Mouse (Mus musculus) hindbrain, embryonic 13.5 days (tissue): ENCODE data around the gene Adamts17. TPM values are rescaled to one million over a fixed set of nuclear protein-coding genes. Genes with fewer than 3 reads are reported as not detected.

Experiments
- ATAC-seq: fragments of 200-750 bp; cut with Nextera tagmentation; 2 replicates; pipeline ENCODE4 v1.8.0; 2017; ENCODE audit warnings: moderate TSS enrichment; ENCODE audit not compliant: low FRiP score
- H3K27ac ChIP-seq: fragments of 300-500 bp; sonication (generic); 2 replicates; pipeline ENCODE4 v1.5.1; 2015; ENCODE audit warnings: inconsistent platforms, mild to moderate bottlenecking, moderate library complexity
- H3K27me3 ChIP-seq: fragments of 300-500 bp; sonication (generic); 2 replicates; pipeline ENCODE4 v1.6.1; 2015; ENCODE audit warnings: mild to moderate bottlenecking, inconsistent platforms
- H3K36me3 ChIP-seq: fragments of 300-500 bp; sonication (generic); 2 replicates; pipeline ENCODE4 v1.6.1; 2015; ENCODE audit warnings: mild to moderate bottlenecking, inconsistent platforms
- H3K4me1 ChIP-seq: fragments of 300-500 bp; sonication (generic); replicated peaks from 2 replicates; pipeline ENCODE4 v1.6.1; 2015; ENCODE audit warnings: inconsistent platforms
- H3K4me2 ChIP-seq: fragments of 300-500 bp; sonication (generic); 2 replicates; pipeline ENCODE4 v1.6.1; 2015; ENCODE audit warnings: inconsistent platforms, mild to moderate bottlenecking, moderate library complexity
- H3K4me3 ChIP-seq: fragments of 300-500 bp; sonication (generic); 2 replicates; pipeline ENCODE4 v1.5.1; 2015; ENCODE audit warnings: mild to moderate bottlenecking, inconsistent platforms
- H3K9ac ChIP-seq: fragments of 300-500 bp; sonication (generic); 2 replicates; pipeline ENCODE4 v1.6.1; 2015; ENCODE audit warnings: mild to moderate bottlenecking, inconsistent platforms
- H3K9me3 ChIP-seq: fragments of 300-500 bp; sonication (generic); 2 replicates; pipeline ENCODE4 v1.6.1; 2016; ENCODE audit warnings: inconsistent platforms
- WGBS: fragments of 180-500 bp; shearing (Covaris S2); methylation state at CpG from one replicate; pipeline ENCODE4 v1.1.7; 2015; 5-methylcytosine and 5-hydroxymethylcytosine counted together
- polyA plus RNA-seq: library from polyadenylated mRNA; unstranded; fragments of >200 nt; fragmentation: Nextera tagmentation; extraction: Ambion mirVana; gene quantifications from 2 replicates; pipeline ENCODE4 v1.2.1, GENCODE M21; 2015

The Adamts17 gene
- polyA plus RNA-seq, 1 experiment from 2014 or later, result 2.1 TPM

GRCm38 (mm10) chr7:67045202-67045601 lies 205.7 kb downstream of the Adamts17 start:
- Histone ChIP-seq H3K4me1 (no peaks in the 10 kb centered on the region), H3K9me3 (no peaks in the 10 kb centered on the region), H3K4me2 (no peak overlapping the region), H3K36me3 (no peaks in the 10 kb centered on the region), H3K9ac (no peak overlapping the region), H3K27me3 (no peaks in the 10 kb centered on the region), H3K27ac (no peak overlapping the region), H3K4me3 (no peak overlapping the region)
- ATAC-seq, result no peak
- 95% methylated on average over 6 of the region's 6 CpGs for WGBS

GRCm38 (mm10) chr7:67049206-67049605 lies 209.7 kb downstream of the Adamts17 start:
- H3K27ac ChIP-seq, result no peak overlapping the region
- no peak overlapping the region for H3K4me3 ChIP-seq
- H3K36me3 ChIP-seq, result no peaks in the 10 kb centered on the region
- ATAC-seq, result no peak
- H3K9ac ChIP-seq, result no peak overlapping the region
- H3K4me2 ChIP-seq, result no peak overlapping the region
- no peaks in the 10 kb centered on the region for H3K4me1 ChIP-seq
- H3K9me3 ChIP-seq, result no peaks in the 10 kb centered on the region
- H3K27me3 ChIP-seq, result no peaks in the 10 kb centered on the region
- 90% methylated on average over 2 of the region's 2 CpGs for WGBS

GRCm38 (mm10) chr7:67050424-67050823 lies 210.9 kb downstream of the Adamts17 start:
- H3K4me3 ChIP-seq, result no peak overlapping the region
- WGBS, result 90% methylated on average over 3 of the region's 3 CpGs

GRCm38 (mm10) chr7:67051089-67051718 lies 211.7 kb downstream of the Adamts17 start:
- Histone ChIP-seq H3K4me3 (no peak overlapping the region), H3K4me1 (no peaks in the 10 kb centered on the region), H3K27ac (no peak overlapping the region), H3K36me3 (no peaks in the 10 kb centered on the region), H3K9me3 (no peaks in the 10 kb centered on the region), H3K4me2 (no peak overlapping the region), H3K9ac (no peak overlapping the region), H3K27me3 (no peaks in the 10 kb centered on the region)
- no peak for ATAC-seq
- 86% methylated on average over 7 of the region's 7 CpGs for WGBS

More at GRCm38 (mm10) chr7:67050424-67050823, 210.9 kb downstream of the Adamts17 start:
- H3K9me3 ChIP-seq, result no peaks in the 10 kb centered on the region
- no peak for ATAC-seq
- H3K27me3 ChIP-seq, result no peaks in the 10 kb centered on the region
- no peak overlapping the region for H3K4me2 ChIP-seq
- H3K36me3 ChIP-seq, result no peaks in the 10 kb centered on the region
- no peak overlapping the region for H3K9ac ChIP-seq
- no peak overlapping the region for H3K27ac ChIP-seq
- H3K4me1 ChIP-seq, result no peaks in the 10 kb centered on the region

GRCm38 (mm10) chr7:67054876-67055275 lies 215.3 kb downstream of the Adamts17 start:
- no peak for ATAC-seq
- 92% methylated on average over 3 of the region's 3 CpGs for WGBS

GRCm38 (mm10) chr7:67055510-67055909 lies 216.0 kb downstream of the Adamts17 start:
- Histone ChIP-seq H3K9me3 (no peaks in the 10 kb centered on the region), H3K9ac (no peak overlapping the region), H3K36me3 (no peaks in the 10 kb centered on the region), H3K27me3 (no peaks in the 10 kb centered on the region), H3K4me3 (no peak overlapping the region), H3K4me2 (no peak overlapping the region), H3K27ac (no peak overlapping the region), H3K4me1 (no peaks in the 10 kb centered on the region)
- no peak for ATAC-seq
- 71% methylated on average over 3 of the region's 3 CpGs for WGBS

More at GRCm38 (mm10) chr7:67054876-67055275, 215.3 kb downstream of the Adamts17 start:
- Histone ChIP-seq H3K9ac (no peak overlapping the region), H3K36me3 (no peaks in the 10 kb centered on the region), H3K27me3 (no peaks in the 10 kb centered on the region), H3K4me3 (no peak overlapping the region), H3K9me3 (no peaks in the 10 kb centered on the region), H3K27ac (no peak overlapping the region), H3K4me2 (no peak overlapping the region), H3K4me1 (no peaks in the 10 kb centered on the region)

GRCm38 (mm10) chr7:67061756-67062155 lies 222.2 kb downstream of the Adamts17 start:
- no peaks in the 10 kb centered on the region for H3K4me1 ChIP-seq
- no peak for ATAC-seq
- no peaks in the 10 kb centered on the region for H3K9me3 ChIP-seq
- H3K36me3 ChIP-seq, result no peaks in the 10 kb centered on the region
- H3K27me3 ChIP-seq, result no peaks in the 10 kb centered on the region
- no peak overlapping the region for H3K4me2 ChIP-seq
- no peak overlapping the region for H3K9ac ChIP-seq
- WGBS, result 77% methylated on average over 9 of the region's 9 CpGs
- H3K27ac ChIP-seq, result no peak overlapping the region
- H3K4me3 ChIP-seq, result no peak overlapping the region

GRCm38 (mm10) chr7:67062571-67062970 lies 223.0 kb downstream of the Adamts17 start:
- no peak overlapping the region for H3K4me3 ChIP-seq
- no peaks in the 10 kb centered on the region for H3K9me3 ChIP-seq
- ATAC-seq, result no peak
- H3K27me3 ChIP-seq, result no peaks in the 10 kb centered on the region
- 84% methylated on average over 2 of the region's 2 CpGs for WGBS
- no peaks in the 10 kb centered on the region for H3K36me3 ChIP-seq
- H3K4me1 ChIP-seq, result no peaks in the 10 kb centered on the region
- H3K9ac ChIP-seq, result no peak overlapping the region
- no peak overlapping the region for H3K4me2 ChIP-seq
- H3K27ac ChIP-seq, result no peak overlapping the region

- Histone ChIP-seq H3K9me3 (no peaks in the 10 kb centered on the region), H3K27ac (no peak overlapping the region), H3K36me3 (no peaks in the 10 kb centered on the region), H3K4me2 (no peak overlapping the region), H3K27me3 (no peaks in the 10 kb centered on the region), H3K4me1 (no peaks in the 10 kb centered on the region), H3K9ac (no peak overlapping the region), H3K4me3 (no peak overlapping the region)
- 87% methylated on average over 10 of the region's 10 CpGs for WGBS
- ATAC-seq, result no peak
These were observed 225.2 kb downstream of the Adamts17 start for GRCm38 (mm10) chr7:67064627-67065305.

GRCm38 (mm10) chr7:67065631-67066030 lies 226.1 kb downstream of the Adamts17 start:
- no peak for ATAC-seq
- H3K36me3 ChIP-seq, result no peaks in the 10 kb centered on the region

GRCm38 (mm10) chr7:67072015-67072685 lies 232.6 kb downstream of the Adamts17 start:
- H3K4me2 ChIP-seq, result no peak overlapping the region
- H3K27me3 ChIP-seq, result no peaks in the 10 kb centered on the region
- H3K36me3 ChIP-seq, result no peaks in the 10 kb centered on the region
- no peak overlapping the region for H3K4me3 ChIP-seq
- no peak overlapping the region for H3K27ac ChIP-seq
- WGBS, result 92% methylated on average over 10 of the region's 10 CpGs
- H3K4me1 ChIP-seq, result no peaks in the 10 kb centered on the region
- H3K9ac ChIP-seq, result no peak overlapping the region
- no peak for ATAC-seq
- H3K9me3 ChIP-seq, result no peaks in the 10 kb centered on the region

More at GRCm38 (mm10) chr7:67065631-67066030, 226.1 kb downstream of the Adamts17 start:
- no peaks in the 10 kb centered on the region for H3K27me3 ChIP-seq
- no peaks in the 10 kb centered on the region for H3K4me1 ChIP-seq
- no peak overlapping the region for H3K4me3 ChIP-seq
- no peak overlapping the region for H3K4me2 ChIP-seq
- no peak overlapping the region for H3K27ac ChIP-seq
- H3K9ac ChIP-seq, result no peak overlapping the region
- H3K9me3 ChIP-seq, result no peaks in the 10 kb centered on the region
- 90% methylated on average over 4 of the region's 4 CpGs for WGBS

GRCm38 (mm10) chr7:67082751-67083150 lies 243.2 kb downstream of the Adamts17 start:
- no peak overlapping the region for H3K27ac ChIP-seq
- H3K4me2 ChIP-seq, result no peak overlapping the region
- H3K4me3 ChIP-seq, result no peak overlapping the region
- no peaks in the 10 kb centered on the region for H3K36me3 ChIP-seq
- H3K9me3 ChIP-seq, result no peaks in the 10 kb centered on the region
- no peak for ATAC-seq
- no peak overlapping the region for H3K9ac ChIP-seq
- 94% methylated on average over 10 of the region's 10 CpGs for WGBS
- H3K4me1 ChIP-seq, result no peaks in the 10 kb centered on the region
- H3K27me3 ChIP-seq, result 0 out of 2 replicates have a peak, but pooled peaks cover 2% of the 10 kb centered on the region
